Comparison of ENCODE assay signal across 9 mouse cellular contexts in genomic region chr11:90663618-90664297, GRCm38 (mm10). TPM values are rescaled to one million over a fixed set of nuclear protein-coding genes. Genes with fewer than 3 reads are reported as not detected.
DNase-seq lines count a peak whose midpoint lies in the region; ATAC-seq lines count a peak whose summit lies in the region.
"Had no signal": no experiment of that assay in that cellular context is flagged by ENCODE, and none has a peak within 500 bp of the region (broad histone marks: within the 10 kb centered on the region; RNA-seq: fewer than 3 reads in every experiment).

No protein-coding gene starts in this region.

- H3K4me3 ChIP-seq in liver, embryonic 11.5 days (ENCODE audit: low read depth, low read length), result peak overlapping the region; percentile 12; the same call in 1 of the 2 replicates
- H3K4me3 ChIP-seq in embryonic facial prominence, embryonic 13.5 days, result no peak overlapping the region
- no peak overlapping the region for H3K4me3 ChIP-seq in limb, embryonic 13.5 days
- no peak overlapping the region for H3K4me3 ChIP-seq in stomach, embryonic 15.5 days (replicated peaks)
- H3K4me3 ChIP-seq: heart, adult 2 months had no signal

- H3K27ac ChIP-seq in liver, embryonic 11.5 days (ENCODE audit: low read depth, low read length), result peak overlapping the region; percentile 98
- H3K27ac ChIP-seq in embryonic facial prominence, embryonic 13.5 days, result peak overlapping the region; percentile 89
- H3K27ac ChIP-seq in limb, embryonic 13.5 days, result peak overlapping the region; percentile 76
- peak overlapping the region; percentile 82 for H3K27ac ChIP-seq in stomach, embryonic 15.5 days
- H3K27ac ChIP-seq: heart, adult 2 months had no signal

- H3K9ac ChIP-seq in liver, embryonic 11.5 days (ENCODE audit: low read depth, low read length), result peak overlapping the region; percentile 64
- no peak overlapping the region for H3K9ac ChIP-seq in embryonic facial prominence, embryonic 13.5 days
- H3K9ac ChIP-seq in limb, embryonic 13.5 days, result no peak overlapping the region
- H3K9ac ChIP-seq in stomach, embryonic 15.5 days, result no peak overlapping the region

- intact Hi-C loops in left cerebral cortex, postnatal 25 days (cut with DNase I), result no loop called here

- peak overlapping the region; percentile 66 for H3K4me2 ChIP-seq in liver, embryonic 11.5 days
- H3K4me2 ChIP-seq in embryonic facial prominence, embryonic 13.5 days, result 0 out of 2 replicates have a peak overlapping the region, but pooled peaks have one; percentile 5
- 0 out of 2 replicates have a peak overlapping the region, but pooled peaks have one; percentile 7 for H3K4me2 ChIP-seq in limb, embryonic 13.5 days (replicated peaks)
- no peak overlapping the region for H3K4me2 ChIP-seq in stomach, embryonic 15.5 days

- no peak for DNase-seq in liver, embryonic 11.5 days (ENCODE audit: low spot score)
- no peak for DNase-seq in liver
- DNase-seq in left cerebral cortex, postnatal 25 days (ENCODE audit: low spot score in 2 of 2), result no peak
- DNase-seq: cerebellum, adult 2 months; heart, adult 2 months had no signal

- no peaks in the 10 kb centered on the region for H3K27me3 ChIP-seq in liver, embryonic 11.5 days (replicated peaks; ENCODE audit: control insufficient read depth, insufficient read depth, low read length)
- no peaks in the 10 kb centered on the region for H3K27me3 ChIP-seq in embryonic facial prominence, embryonic 13.5 days
- H3K27me3 ChIP-seq in limb, embryonic 13.5 days, result no peaks in the 10 kb centered on the region
- H3K27me3 ChIP-seq in stomach, embryonic 15.5 days (replicated peaks), result no peaks in the 10 kb centered on the region

- no peaks in the 10 kb centered on the region for H3K9me3 ChIP-seq in liver, embryonic 11.5 days (ENCODE audit: control insufficient read depth, low read length)
- H3K9me3 ChIP-seq in embryonic facial prominence, embryonic 13.5 days, result no peaks in the 10 kb centered on the region
- H3K9me3 ChIP-seq in limb, embryonic 13.5 days, result no peaks in the 10 kb centered on the region
- H3K9me3 ChIP-seq in stomach, embryonic 15.5 days, result no peaks in the 10 kb centered on the region

- WGBS in liver, embryonic 11.5 days, result 44% methylated on average over 5 of the region's 5 CpGs
- 41% methylated on average over 5 of the region's 5 CpGs for WGBS in embryonic facial prominence, embryonic 13.5 days
- WGBS in limb, embryonic 13.5 days, result 32% methylated on average over 5 of the region's 5 CpGs
- WGBS in stomach, embryonic 15.5 days, result 44% methylated on average over 5 of the region's 5 CpGs

- peak; percentile 9; the same call in 1 of the 2 replicates for ATAC-seq in liver, embryonic 11.5 days (replicated peaks; ENCODE audit: low FRiP score)
- ATAC-seq in embryonic facial prominence, embryonic 13.5 days (ENCODE audit: insufficient number of reproducible peaks, insufficient read depth, low FRiP score, low TSS enrichment, low read depth), result no peak
- no peak for ATAC-seq in limb, embryonic 13.5 days (ENCODE audit: low FRiP score, low read depth)
- no peak for ATAC-seq in stomach, embryonic 15.5 days (ENCODE audit: insufficient read depth, low FRiP score, low read depth)
- no peak for ATAC-seq in erythroid progenitor cell, adult 5-6 weeks (replicated peaks; ENCODE audit: low FRiP score, poor library complexity, severe bottlenecking)

- peaks cover 17% of the 10 kb centered on the region; the same call in 1 of the 2 replicates for H3K36me3 ChIP-seq in liver, embryonic 11.5 days (ENCODE audit: control insufficient read depth, insufficient read depth, low read length)
- H3K36me3 ChIP-seq in embryonic facial prominence, embryonic 13.5 days, result peaks cover 12% of the 10 kb centered on the region
- peaks cover 4% of the 10 kb centered on the region; the same call in 1 of the 2 replicates for H3K36me3 ChIP-seq in limb, embryonic 13.5 days
- peaks cover 7% of the 10 kb centered on the region; the same call in 1 of the 2 replicates for H3K36me3 ChIP-seq in stomach, embryonic 15.5 days

- H3K4me1 ChIP-seq in liver, embryonic 11.5 days (replicated peaks; ENCODE audit: control insufficient read depth, insufficient read depth, low read length), result peaks cover 45% of the 10 kb centered on the region
- peaks cover 36% of the 10 kb centered on the region for H3K4me1 ChIP-seq in embryonic facial prominence, embryonic 13.5 days
- H3K4me1 ChIP-seq in limb, embryonic 13.5 days, result peaks cover 38% of the 10 kb centered on the region
- peaks cover 32% of the 10 kb centered on the region for H3K4me1 ChIP-seq in stomach, embryonic 15.5 days

RNA-seq across cellular contexts. Expression of gene Tom1l1, which starts 24.4 kb away (rescaled TPM):
- polyA plus RNA-seq in liver, embryonic 11.5 days (2014; fragmentation: Nextera tagmentation; extraction: Ambion mirVana), result 60.7 and 66.0 TPM in 2 replicates
- polyA plus RNA-seq in embryonic facial prominence, embryonic 13.5 days (2015; fragmentation: Nextera tagmentation; extraction: Ambion mirVana), result 33.4 and 39.2 TPM in 2 replicates
- 21.8 and 23.6 TPM in 2 replicates for polyA plus RNA-seq in limb, embryonic 13.5 days (2015; fragmentation: Nextera tagmentation; extraction: Ambion mirVana)
- polyA plus RNA-seq in stomach, embryonic 15.5 days (2015; fragmentation: Nextera tagmentation; extraction: Ambion mirVana), result 42.7 and 50.5 TPM in 2 replicates
- total RNA-seq in erythroid progenitor cell, adult 5-6 weeks (2015; ENCODE audit: low replicate concordance), result 183 and 280 TPM in 2 replicates
- 256 and 270 TPM in 2 replicates for total RNA-seq in erythroid progenitor cell, adult 5-6 weeks (2017; ENCODE audit: low replicate concordance)
- 10 to 100 TPM; 24.9 to 30.6 TPM for total RNA-seq in left cerebral cortex, postnatal 25 days (2021)

RNA-seq across cellular contexts. Expression of gene Cox11, which starts 25.8 kb away (rescaled TPM):
- polyA plus RNA-seq in liver, embryonic 11.5 days (2014; fragmentation: Nextera tagmentation; extraction: Ambion mirVana), result 25.9 and 28.8 TPM in 2 replicates
- 42.2 and 42.8 TPM in 2 replicates for polyA plus RNA-seq in embryonic facial prominence, embryonic 13.5 days (2015; fragmentation: Nextera tagmentation; extraction: Ambion mirVana)
- 38.6 and 40.3 TPM in 2 replicates for polyA plus RNA-seq in limb, embryonic 13.5 days (2015; fragmentation: Nextera tagmentation; extraction: Ambion mirVana)
- polyA plus RNA-seq in stomach, embryonic 15.5 days (2015; fragmentation: Nextera tagmentation; extraction: Ambion mirVana), result 37.0 and 38.3 TPM in 2 replicates
- 78.8 and 83.3 TPM in 2 replicates for total RNA-seq in erythroid progenitor cell, adult 5-6 weeks (2015; ENCODE audit: low replicate concordance)
- total RNA-seq in erythroid progenitor cell, adult 5-6 weeks (2017; ENCODE audit: low replicate concordance), result 48.9 and 82.8 TPM in 2 replicates
- 10 to 100 TPM; 30.3 to 35.0 TPM for total RNA-seq in left cerebral cortex, postnatal 25 days (2021)

RNA-seq across cellular contexts. Expression of gene Stxbp4, which starts 25.9 kb away (rescaled TPM):
- polyA plus RNA-seq in liver, embryonic 11.5 days (2014; fragmentation: Nextera tagmentation; extraction: Ambion mirVana), result 16.6 and 17.9 TPM in 2 replicates
- 39.4 and 42.8 TPM in 2 replicates for polyA plus RNA-seq in embryonic facial prominence, embryonic 13.5 days (2015; fragmentation: Nextera tagmentation; extraction: Ambion mirVana)
- 34.9 and 36.5 TPM in 2 replicates for polyA plus RNA-seq in limb, embryonic 13.5 days (2015; fragmentation: Nextera tagmentation; extraction: Ambion mirVana)
- 15.4 and 20.4 TPM in 2 replicates for polyA plus RNA-seq in stomach, embryonic 15.5 days (2015; fragmentation: Nextera tagmentation; extraction: Ambion mirVana)
- total RNA-seq in erythroid progenitor cell, adult 5-6 weeks (2015; ENCODE audit: low replicate concordance), result 53.0 and 65.4 TPM in 2 replicates
- total RNA-seq in erythroid progenitor cell, adult 5-6 weeks (2017; ENCODE audit: low replicate concordance), result 47.2 and 50.9 TPM in 2 replicates
- 10 to 100 TPM; 11.2 to 12.2 TPM for total RNA-seq in left cerebral cortex, postnatal 25 days (2021)
